Mouse (Mus musculus): Measurements from ENCODE around the gene Mfap1b. TPM values are rescaled to one million over a fixed set of nuclear protein-coding genes. Genes with fewer than 3 reads are reported as not detected.

Mfap1b gene
- 29.8 and 32.3 TPM in 2 replicates for polyA plus RNA-seq (2015; fragmentation: Nextera tagmentation; extraction: Ambion mirVana)

GRCm38 (mm10) chr2:121473301-121474179 is at the start of gene Mfap1b:
Gene Mfap1b, minus strand, starts transcription at chr2:121474067.

DNA sequence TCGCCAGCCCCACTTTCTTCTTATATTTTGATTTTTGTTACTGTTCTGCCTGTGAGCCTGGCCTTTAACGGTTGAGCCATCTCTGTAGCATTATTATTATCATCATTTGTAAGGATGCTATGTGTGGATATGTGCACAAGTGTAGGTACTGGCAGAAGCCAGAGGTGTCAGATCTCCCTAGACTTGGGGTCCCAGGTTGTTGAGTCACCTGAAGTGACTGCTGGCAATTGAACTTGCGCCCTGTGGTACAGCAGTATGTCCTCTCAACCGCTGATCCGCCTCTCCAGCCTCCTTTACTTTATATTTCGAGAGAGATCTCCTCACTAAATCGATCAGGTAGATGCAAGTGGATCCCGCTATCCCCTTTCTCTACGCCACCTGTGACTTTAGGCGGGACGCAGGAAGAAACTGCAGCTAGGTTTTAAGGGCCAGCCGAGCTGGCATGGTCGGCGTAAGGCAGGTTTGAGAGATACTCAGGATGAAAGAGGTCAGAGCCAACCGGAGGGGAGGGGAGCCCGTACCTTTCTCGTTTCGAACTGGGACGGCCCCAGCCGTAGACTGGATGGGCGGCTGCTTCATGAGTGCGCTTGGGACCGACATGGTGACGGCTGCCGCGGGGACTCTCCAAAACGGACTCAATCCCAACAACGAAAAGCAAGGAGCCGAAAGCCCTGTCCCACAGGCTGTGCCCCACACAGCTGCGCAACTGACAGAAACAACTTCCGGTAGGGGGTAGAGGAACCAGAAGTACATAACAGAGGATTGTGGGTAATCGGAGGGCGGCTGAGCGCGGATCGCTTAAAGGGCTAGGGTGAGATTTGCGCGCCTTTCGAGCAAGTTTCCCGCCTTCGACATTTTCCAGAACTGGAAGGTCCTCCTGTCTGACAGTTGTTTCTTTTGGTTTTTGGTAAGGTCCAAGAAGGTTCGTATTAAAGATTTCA is 32.3 kb upstream of the Mfap1b start, which contains the start of the genes Mfap1a and Wdr76:
Gene Mfap1a (minus strand): TSS at position 724 of the 941 bp plus-strand sequence.
Gene Wdr76 (plus strand): TSS at position 782 of the 941 bp plus-strand sequence.

DNA sequence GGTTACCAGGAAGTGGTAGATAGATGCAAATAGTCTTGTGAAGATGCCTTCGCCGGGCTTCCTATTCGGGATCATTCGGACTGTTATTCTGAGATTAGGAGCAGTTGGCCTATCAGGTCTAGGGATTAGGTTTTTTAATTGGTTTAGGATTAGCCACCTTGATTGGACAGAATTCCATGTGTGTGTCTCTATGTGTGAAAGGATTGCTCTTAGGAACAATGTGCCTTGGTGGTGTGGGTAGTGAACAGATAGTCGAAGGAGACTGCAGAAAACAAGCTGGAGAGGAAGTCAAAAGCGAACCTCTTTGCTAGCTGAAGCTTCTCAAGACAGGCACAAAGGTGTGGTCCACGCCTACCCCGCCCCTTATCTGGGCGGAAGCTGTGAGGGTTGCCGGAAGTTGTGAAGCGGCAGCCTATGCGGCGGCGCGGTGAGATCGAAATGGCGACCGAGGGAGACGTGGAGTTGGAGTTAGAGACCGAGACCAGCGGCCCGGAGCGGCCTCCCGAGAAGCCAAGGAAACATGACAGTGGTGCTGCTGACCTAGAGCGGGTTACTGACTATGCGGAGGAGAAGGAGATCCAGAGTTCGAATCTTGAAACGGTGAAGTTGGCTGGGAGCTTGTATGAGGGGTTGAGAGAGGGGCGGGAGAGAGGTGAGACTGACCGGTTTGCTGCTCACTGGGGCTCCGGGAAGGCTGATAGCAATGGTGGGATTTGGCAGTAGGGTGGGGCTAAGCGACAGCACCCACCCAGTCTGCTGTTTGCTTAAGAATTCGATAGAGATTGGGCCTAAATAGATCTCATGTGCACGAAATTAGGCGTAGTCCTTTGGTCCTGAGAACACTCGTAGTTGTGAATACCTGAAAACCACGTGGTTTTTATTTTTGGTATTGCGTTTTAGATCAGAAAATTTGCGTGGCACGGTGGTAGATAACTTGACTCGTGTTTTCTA is 16.9 kb downstream of the Mfap1b start, which contains the start of gene Serinc4:
Gene Serinc4 (minus strand): TSS at position 90 of the 951 bp plus-strand sequence.

DNA sequence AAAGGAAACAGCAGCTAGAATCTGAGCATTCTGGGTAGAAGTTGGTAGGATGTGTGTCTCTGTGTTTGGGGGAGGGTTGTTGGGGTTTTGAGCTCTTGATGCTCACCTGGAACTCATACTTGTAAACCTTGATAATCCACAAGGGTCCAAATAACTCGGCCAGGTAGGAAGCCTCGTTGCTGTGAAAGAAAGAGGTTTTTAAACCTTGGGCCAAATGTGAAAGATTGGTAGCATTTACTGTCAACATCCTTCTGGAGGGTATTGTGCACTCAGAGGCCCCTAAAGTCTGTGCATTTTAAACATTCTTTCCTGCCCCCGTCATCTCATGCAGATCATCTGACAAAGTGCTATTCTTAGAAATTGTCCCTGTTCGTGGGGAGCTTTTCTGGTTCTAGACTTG is 20.9 kb downstream of the Mfap1b start, which contains the start of gene Hypk:
Gene Hypk (plus strand): TSS at position 301 of the 400 bp plus-strand sequence.

DNA sequence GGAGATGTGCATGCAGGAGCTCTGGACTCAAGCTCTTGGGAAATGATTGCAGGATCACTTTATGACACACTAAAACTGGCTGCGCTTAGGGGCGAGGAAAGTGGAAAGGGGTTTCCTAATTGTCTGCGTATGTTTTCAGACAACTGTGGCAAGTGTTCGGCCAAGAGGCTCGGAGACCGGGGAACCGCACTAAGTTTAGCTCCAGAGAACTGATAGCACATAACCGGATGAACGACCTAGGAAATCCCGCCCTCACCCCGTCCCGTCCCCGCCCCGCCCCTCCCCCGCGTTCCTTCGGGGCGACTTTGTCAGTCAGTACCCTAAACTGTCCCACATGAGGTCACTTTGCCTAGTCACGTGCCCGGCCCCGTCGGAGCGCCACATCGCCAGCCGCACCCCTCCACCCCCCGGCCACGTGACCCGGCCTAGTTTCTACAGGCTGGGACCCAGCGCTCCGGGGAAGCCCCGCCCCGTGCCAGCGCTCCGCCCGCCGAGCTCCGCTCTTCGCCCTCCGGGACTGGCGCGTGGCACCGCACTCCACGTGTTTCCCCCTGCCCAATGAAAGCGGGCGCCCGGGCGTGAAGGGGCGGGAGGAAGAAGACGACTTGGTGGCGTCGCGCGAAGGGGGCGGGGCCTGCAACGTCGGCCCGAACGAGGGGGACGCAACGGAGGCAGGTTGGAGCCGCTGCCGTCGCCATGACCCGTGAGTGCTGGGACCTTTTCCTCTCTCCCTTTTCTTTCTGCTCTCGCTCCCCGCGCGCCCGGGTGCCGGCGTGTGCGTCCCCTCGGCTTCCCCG is 24.9 kb downstream of the Mfap1b start, which contains the start of gene Serf2:
Gene Serf2 (plus strand): TSS at position 457 of the 797 bp plus-strand sequence.

GRCm38 (mm10) chr2:121444178-121444577 is 29.7 kb downstream of the Mfap1b start, which contains the start of gene Ell3:
Gene Ell3, minus strand, starts transcription at chr2:121444278.

GRCm38 (mm10) chr2:121413387-121414042 is 60.4 kb downstream of the Mfap1b start, which contains the start of the genes Pdia3 and Catsper2:
Gene Pdia3, plus strand, starts transcription at chr2:121413775.
Gene Catsper2, minus strand, starts transcription at chr2:121413792.

Other genes with a start within 250 kb of the Mfap1b start
- 12.4 and 13.9 TPM in 2 replicates for gene Trp53bp1, start 202.7 kb downstream of the Mfap1b start, polyA plus RNA-seq (2015; fragmentation: Nextera tagmentation; extraction: Ambion mirVana)
- gene Map1a, start 184.5 kb downstream of the Mfap1b start, polyA plus RNA-seq (2015; fragmentation: Nextera tagmentation; extraction: Ambion mirVana), result 0.54 and 0.80 TPM in 2 replicates
- 6.2 and 7.5 TPM in 2 replicates for gene Ppip5k1, start 118.7 kb downstream of the Mfap1b start, polyA plus RNA-seq (2015; fragmentation: Nextera tagmentation; extraction: Ambion mirVana)
- 1.1 and 2.1 TPM in 2 replicates for gene Ckmt1, start 116.4 kb downstream of the Mfap1b start, polyA plus RNA-seq (2015; fragmentation: Nextera tagmentation; extraction: Ambion mirVana)
- not detected in 2 replicates for gene Strc, start 86.9 kb downstream of the Mfap1b start, polyA plus RNA-seq (2015; fragmentation: Nextera tagmentation; extraction: Ambion mirVana)
- 201 and 225 TPM in 2 replicates for gene Pdia3, start 60.3 kb downstream of the Mfap1b start, polyA plus RNA-seq (2015; fragmentation: Nextera tagmentation; extraction: Ambion mirVana)
- gene Catsper2, start 60.3 kb downstream of the Mfap1b start, polyA plus RNA-seq (2015; fragmentation: Nextera tagmentation; extraction: Ambion mirVana), result 2.1 and 2.4 TPM in 2 replicates
- 0.73 and 0.87 TPM in 2 replicates for gene Ell3, start 29.8 kb downstream of the Mfap1b start, polyA plus RNA-seq (2015; fragmentation: Nextera tagmentation; extraction: Ambion mirVana)
- 327 and 346 TPM in 2 replicates for gene Serf2, start 24.9 kb downstream of the Mfap1b start, polyA plus RNA-seq (2015; fragmentation: Nextera tagmentation; extraction: Ambion mirVana)
- 91.7 and 112 TPM in 2 replicates for gene Hypk, start 20.8 kb downstream of the Mfap1b start, polyA plus RNA-seq (2015; fragmentation: Nextera tagmentation; extraction: Ambion mirVana)
- gene Serinc4, start 17.3 kb downstream of the Mfap1b start, polyA plus RNA-seq (2015; fragmentation: Nextera tagmentation; extraction: Ambion mirVana), result 0.07 and 0.30 TPM in 2 replicates
- gene Mfap1a, start 32.6 kb upstream of the Mfap1b start, polyA plus RNA-seq (2015; fragmentation: Nextera tagmentation; extraction: Ambion mirVana), result 19.5 and 19.6 TPM in 2 replicates
- 14.6 and 15.3 TPM in 2 replicates for gene Wdr76, start 32.7 kb upstream of the Mfap1b start, polyA plus RNA-seq (2015; fragmentation: Nextera tagmentation; extraction: Ambion mirVana)

Data from spleen, postnatal 0 days (tissue).